Mouse (Mus musculus): Measurements from ENCODE around the gene Alox5.

GRCm38 (mm10) chr6:116402426-116402825 is 58.6 kb downstream of the Alox5 start:
- TF ChIP-seq CTCF (IDR thresholded peaks at IDR 0.05; ENCODE audit: borderline replicate concordance, insufficient read depth, low read length) = no peak
- TF ChIP-seq POLR2A (IDR thresholded peaks at IDR 0.05; ENCODE audit: low read depth, low read length) = no peak
